Mouse (Mus musculus): Measurements from ENCODE around the gene Cd9. TPM values are rescaled to one million over a fixed set of nuclear protein-coding genes. Genes with fewer than 3 reads are reported as not detected.
A peak's percentile ranks its signal among the peaks of the same experiment; 100 is the strongest.

The Cd9 gene
- polyA plus RNA-seq (2015; fragmentation: Nextera tagmentation; extraction: Ambion mirVana): 487 and 500 TPM in 2 replicates

DNA sequence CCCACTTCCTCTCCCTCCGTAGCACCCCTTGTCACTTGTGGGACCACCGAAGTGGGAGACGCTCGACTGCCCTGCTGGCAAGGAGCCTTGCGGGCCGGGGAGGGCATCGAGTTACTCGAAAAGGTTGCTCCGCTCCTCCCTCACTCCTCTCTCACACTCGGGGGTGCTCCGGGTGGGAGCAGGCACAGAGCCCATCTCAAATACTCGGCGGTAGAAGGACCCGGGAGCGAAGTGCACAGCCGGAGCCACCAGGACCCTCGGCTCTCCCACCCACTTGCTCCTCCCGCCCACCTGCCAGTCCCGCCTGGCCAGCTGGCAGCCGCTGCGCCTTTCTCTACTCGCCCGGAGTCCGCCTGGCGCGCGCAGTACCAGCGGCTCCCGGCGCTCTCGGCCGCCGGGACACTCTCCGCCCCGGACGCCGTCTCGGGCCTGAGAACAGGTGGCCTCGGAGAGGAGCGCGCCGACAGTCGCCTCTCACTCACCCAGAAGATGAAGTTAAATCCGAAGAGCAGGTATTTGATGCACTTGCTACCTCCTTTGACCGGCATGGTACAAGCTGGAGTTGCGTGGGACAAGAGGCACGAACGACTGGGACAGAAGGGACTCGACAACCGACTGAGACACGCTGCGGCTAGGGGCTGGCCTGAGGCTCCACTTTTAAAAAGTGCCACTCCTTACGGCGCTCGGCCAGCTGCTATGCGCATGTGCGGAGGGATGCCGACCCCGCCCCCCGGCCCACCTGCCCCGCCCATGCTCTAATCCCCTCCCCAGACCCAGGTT lies at the start of gene Cd9:
Gene Cd9 (minus strand): TSS at position 700 of the 780 bp plus-strand sequence.
- peak; percentile 70 for ATAC-seq (ENCODE audit: low FRiP score, low TSS enrichment)
- TF ChIP-seq EP300 (optimal IDR thresholded peaks at IDR 0.05) (no peak), CTCF (IDR thresholded peaks at IDR 0.05; ENCODE audit: low read depth) (no peak)
- peak within 1 kb of the TSS; percentile 96 for H3K27ac ChIP-seq (replicated peaks)
- peak within 1 kb of the TSS; percentile 77 for H3K4me2 ChIP-seq (replicated peaks; ENCODE audit: low read depth)
- H3K36me3 ChIP-seq (ENCODE audit: control insufficient read depth, insufficient read depth, low read length): no peaks in the 10 kb centered on the region
- DNase-seq (ENCODE audit: low spot score): peak; percentile 86
- under 1% methylated on average over 55 of the region's 61 CpGs for WGBS
- H3K4me1 ChIP-seq (replicated peaks; ENCODE audit: control insufficient read depth, insufficient read depth): peaks cover 4% of the 10 kb centered on the region; the same call in 1 of the 2 replicates
- H3K4me3 ChIP-seq (ENCODE audit: low read depth, low read length): peak within 1 kb of the TSS; percentile 73
- H3K9me3 ChIP-seq (ENCODE audit: control insufficient read depth, low read length): no peaks in the 10 kb centered on the region
- peak within 1 kb of the TSS; percentile 86 for H3K9ac ChIP-seq (ENCODE audit: low read length)
- H3K27me3 ChIP-seq (ENCODE audit: control insufficient read depth, insufficient read depth, low read length): no peaks in the 10 kb centered on the region

DNA sequence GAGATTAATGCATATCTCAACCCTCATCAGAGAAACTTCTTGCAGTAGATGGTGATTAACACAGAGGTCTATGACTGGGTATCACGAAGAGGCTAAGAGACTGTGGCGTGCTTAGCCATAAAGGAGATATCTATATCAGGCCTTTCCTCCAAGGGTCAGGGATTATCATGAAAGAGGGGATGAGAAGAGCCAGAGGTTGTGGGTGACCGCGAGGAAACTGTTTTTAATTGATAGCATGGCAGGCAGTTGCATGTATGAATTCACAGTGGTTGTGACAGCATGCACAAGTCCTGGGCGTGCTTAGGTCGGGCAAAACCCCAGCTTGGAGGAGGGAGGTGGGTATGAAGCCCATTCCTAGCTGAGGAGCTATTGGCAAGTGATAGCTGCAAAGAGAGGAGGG lies 46.7 kb upstream of the Cd9 start:
- no peaks in the 10 kb centered on the region for H3K36me3 ChIP-seq (ENCODE audit: control insufficient read depth, insufficient read depth, low read length)
- WGBS: 85% methylated on average over 6 of the region's 6 CpGs

DNA sequence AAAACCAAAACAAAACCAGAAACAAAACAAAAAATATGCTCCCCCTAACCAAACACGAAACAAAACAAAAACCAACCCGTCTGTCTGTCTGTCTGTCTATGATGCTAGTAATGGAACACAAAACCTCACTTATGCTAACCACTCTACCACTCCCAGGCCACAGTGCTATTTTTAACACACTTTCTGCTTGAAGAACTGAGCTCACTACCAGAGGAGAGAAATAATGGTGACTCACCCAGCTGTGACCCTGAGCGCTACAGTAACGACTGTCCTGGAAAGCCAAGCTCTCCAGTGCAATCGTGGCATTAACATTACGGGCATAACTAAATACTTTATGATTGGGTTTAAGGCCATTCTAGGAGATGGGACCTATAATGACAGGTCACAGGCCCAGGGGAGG lies 46.2 kb upstream of the Cd9 start:
- no peak overlapping the region for H3K4me3 ChIP-seq (ENCODE audit: low read depth, low read length)
- DNase-seq (ENCODE audit: low spot score): no peak
- H3K27ac ChIP-seq (replicated peaks): no peak overlapping the region
- WGBS: 83% methylated on average over 6 of the region's 6 CpGs
- no peak overlapping the region for H3K9ac ChIP-seq (ENCODE audit: low read length)
- H3K4me2 ChIP-seq (replicated peaks; ENCODE audit: low read depth): no peak overlapping the region
- TF ChIP-seq CTCF (IDR thresholded peaks at IDR 0.05; ENCODE audit: low read depth) (no peak), EP300 (optimal IDR thresholded peaks at IDR 0.05) (no peak)
- H3K27me3 ChIP-seq (ENCODE audit: control insufficient read depth, insufficient read depth, low read length): no peaks in the 10 kb centered on the region
- no peak for ATAC-seq (ENCODE audit: low FRiP score, low TSS enrichment)
- H3K4me1 ChIP-seq (replicated peaks; ENCODE audit: control insufficient read depth, insufficient read depth): no peaks in the 10 kb centered on the region
- H3K9me3 ChIP-seq (ENCODE audit: control insufficient read depth, low read length): no peaks in the 10 kb centered on the region
- no peaks in the 10 kb centered on the region for H3K36me3 ChIP-seq (ENCODE audit: control insufficient read depth, insufficient read depth, low read length)

More for the DNA sequence above, 46.7 kb upstream of the Cd9 start:
- H3K4me3 ChIP-seq (ENCODE audit: low read depth, low read length): no peak overlapping the region
- ATAC-seq (ENCODE audit: low FRiP score, low TSS enrichment): no peak
- H3K4me2 ChIP-seq (replicated peaks; ENCODE audit: low read depth): no peak overlapping the region
- no peaks in the 10 kb centered on the region for H3K9me3 ChIP-seq (ENCODE audit: control insufficient read depth, low read length)
- TF ChIP-seq CTCF (IDR thresholded peaks at IDR 0.05; ENCODE audit: low read depth) (no peak), EP300 (optimal IDR thresholded peaks at IDR 0.05) (no peak)
- no peak overlapping the region for H3K9ac ChIP-seq (ENCODE audit: low read length)
- DNase-seq (ENCODE audit: low spot score): no peak
- no peak overlapping the region for H3K27ac ChIP-seq (replicated peaks)
- no peaks in the 10 kb centered on the region for H3K27me3 ChIP-seq (ENCODE audit: control insufficient read depth, insufficient read depth, low read length)
- no peaks in the 10 kb centered on the region for H3K4me1 ChIP-seq (replicated peaks; ENCODE audit: control insufficient read depth, insufficient read depth)

DNA sequence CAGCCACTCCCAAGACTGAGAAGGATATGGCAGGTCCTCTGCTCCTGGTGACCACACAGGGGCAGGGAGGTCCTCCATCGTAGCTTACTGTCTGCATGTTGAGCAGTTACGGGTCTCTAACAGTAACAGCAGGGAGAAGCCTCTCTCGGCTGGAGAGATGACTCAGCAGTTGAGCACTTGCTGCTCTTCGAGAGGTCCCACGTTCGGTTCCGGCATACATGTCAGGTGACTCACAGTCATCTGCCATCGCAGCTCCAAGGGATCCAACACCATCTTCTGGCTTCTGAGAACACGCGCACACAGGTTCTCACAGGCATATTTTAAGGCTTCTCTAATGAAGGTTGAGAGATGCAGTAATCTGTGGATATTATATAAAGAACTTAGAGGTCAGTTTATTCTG lies 45.6 kb upstream of the Cd9 start:
- no peak overlapping the region for H3K4me3 ChIP-seq (ENCODE audit: low read depth, low read length)
- H3K4me1 ChIP-seq (replicated peaks; ENCODE audit: control insufficient read depth, insufficient read depth): no peaks in the 10 kb centered on the region
- H3K9ac ChIP-seq (ENCODE audit: low read length): no peak overlapping the region
- TF ChIP-seq CTCF (IDR thresholded peaks at IDR 0.05; ENCODE audit: low read depth): no peak
- TF ChIP-seq EP300 (optimal IDR thresholded peaks at IDR 0.05): no peak
- H3K9me3 ChIP-seq (ENCODE audit: control insufficient read depth, low read length): no peaks in the 10 kb centered on the region
- no peaks in the 10 kb centered on the region for H3K27me3 ChIP-seq (ENCODE audit: control insufficient read depth, insufficient read depth, low read length)
- H3K4me2 ChIP-seq (replicated peaks; ENCODE audit: low read depth): no peak overlapping the region
- H3K36me3 ChIP-seq (ENCODE audit: control insufficient read depth, insufficient read depth, low read length): no peaks in the 10 kb centered on the region
- no peak for DNase-seq (ENCODE audit: low spot score)
- no peak overlapping the region for H3K27ac ChIP-seq (replicated peaks)
- ATAC-seq (ENCODE audit: low FRiP score, low TSS enrichment): no peak
- 67% methylated on average over 10 of the region's 10 CpGs for whole genome bisulfite sequencing

DNA sequence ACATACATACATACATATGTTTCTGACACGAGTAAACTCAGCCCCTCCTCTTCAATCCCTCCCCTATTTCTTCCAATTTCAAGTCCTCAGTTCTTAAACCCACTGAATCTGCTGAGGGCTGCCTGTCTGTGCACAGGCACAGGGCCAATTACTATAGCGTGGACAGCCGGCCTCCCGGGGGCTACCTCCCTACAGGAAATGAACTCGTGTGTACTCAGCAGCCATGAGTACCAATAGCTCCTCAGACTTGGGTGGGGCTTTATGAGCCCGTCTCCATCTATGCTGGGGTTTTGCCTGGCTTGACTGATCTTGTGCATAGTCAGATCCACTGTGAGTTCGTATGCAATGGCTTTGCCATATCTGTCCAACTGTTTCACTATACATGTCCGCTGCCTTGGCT lies 44.8 kb upstream of the Cd9 start:
- Histone ChIP-seq H3K4me3 (ENCODE audit: low read depth, low read length) (no peak overlapping the region), H3K36me3 (ENCODE audit: control insufficient read depth, insufficient read depth, low read length) (no peaks in the 10 kb centered on the region), H3K27me3 (ENCODE audit: control insufficient read depth, insufficient read depth, low read length) (no peaks in the 10 kb centered on the region), H3K4me1 (replicated peaks; ENCODE audit: control insufficient read depth, insufficient read depth) (no peaks in the 10 kb centered on the region), H3K4me2 (replicated peaks; ENCODE audit: low read depth) (no peak overlapping the region), H3K9ac (ENCODE audit: low read length) (no peak overlapping the region), H3K27ac (replicated peaks) (no peak overlapping the region), H3K9me3 (ENCODE audit: control insufficient read depth, low read length) (no peaks in the 10 kb centered on the region)
- ATAC-seq (ENCODE audit: low FRiP score, low TSS enrichment) (peak; percentile 51; the same call in 1 of the 2 replicates), DNase-seq (ENCODE audit: low spot score) (peak; percentile 29)
- TF ChIP-seq CTCF (IDR thresholded peaks at IDR 0.05; ENCODE audit: low read depth): no peak
- TF ChIP-seq EP300 (optimal IDR thresholded peaks at IDR 0.05): no peak
- WGBS: 29% methylated on average over 8 of the region's 8 CpGs

DNA sequence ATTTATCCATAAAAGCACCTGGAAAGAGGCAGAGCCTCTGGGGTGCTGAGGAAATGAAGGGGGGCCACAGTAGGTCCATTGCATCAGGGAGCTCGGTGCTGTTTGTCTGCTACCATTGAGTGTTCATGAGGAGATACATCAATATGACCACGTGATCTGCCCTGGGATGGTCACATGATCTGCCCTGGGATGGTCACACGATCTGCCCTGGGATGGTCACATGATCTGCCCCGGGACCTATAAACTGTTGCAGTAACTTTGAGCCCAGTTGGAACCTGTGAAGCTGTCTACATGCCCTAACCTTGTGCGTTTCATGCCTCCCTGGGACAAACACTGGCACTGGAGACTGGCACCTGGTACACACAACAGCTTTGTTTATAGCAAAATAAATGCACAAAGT lies 43.9 kb upstream of the Cd9 start:
- WGBS: 89% methylated on average over 5 of the region's 5 CpGs

More for the DNA sequence above, 43.9 kb upstream of the Cd9 start:
- H3K9ac ChIP-seq (ENCODE audit: low read length): no peak overlapping the region
- H3K4me3 ChIP-seq (ENCODE audit: low read depth, low read length): no peak overlapping the region
- H3K27me3 ChIP-seq (ENCODE audit: control insufficient read depth, insufficient read depth, low read length): no peaks in the 10 kb centered on the region
- H3K9me3 ChIP-seq (ENCODE audit: control insufficient read depth, low read length): no peaks in the 10 kb centered on the region
- H3K4me1 ChIP-seq (replicated peaks; ENCODE audit: control insufficient read depth, insufficient read depth): no peaks in the 10 kb centered on the region
- no peak for DNase-seq (ENCODE audit: low spot score)
- H3K27ac ChIP-seq (replicated peaks): no peak overlapping the region
- no peak for ATAC-seq (ENCODE audit: low FRiP score, low TSS enrichment)
- H3K4me2 ChIP-seq (replicated peaks; ENCODE audit: low read depth): no peak overlapping the region
- no peak for TF ChIP-seq CTCF (IDR thresholded peaks at IDR 0.05; ENCODE audit: low read depth)
- no peak for TF ChIP-seq EP300 (optimal IDR thresholded peaks at IDR 0.05)
- no peaks in the 10 kb centered on the region for H3K36me3 ChIP-seq (ENCODE audit: control insufficient read depth, insufficient read depth, low read length)

All from stomach, postnatal 0 days (tissue).